Mouse (Mus musculus): ENCODE data around the gene Grhl3. TPM values are rescaled to one million over a fixed set of nuclear protein-coding genes. Genes with fewer than 3 reads are reported as not detected.

Grhl3 gene
- polyA plus RNA-seq, 1 experiment from 2014 or later, result 5.1 TPM

GRCm38 (mm10) chr4:135563794-135564193, 9.6 kb downstream of the Grhl3 start:
- no peak for ATAC-seq (ENCODE audit: insufficient number of reproducible peaks, insufficient read depth, low FRiP score, low read depth)
- Histone ChIP-seq H3K4me2 (ENCODE audit: low read length) (no peak overlapping the region), H3K4me3 (ENCODE audit: control insufficient read depth in 1 of 2, insufficient read depth in 1 of 2, low read depth in 1 of 2, low read length in 2 of 2) (no peak overlapping the region), H3K9me3 (ENCODE audit: control insufficient read depth, low read length) (no peaks in the 10 kb centered on the region), H3K27ac (replicated peaks in 1 of 2; ENCODE audit: control insufficient read depth in 1 of 2, insufficient read depth in 1 of 2, low read depth in 2 of 2, low read length in 2 of 2) (peak overlapping the region in 1 of 2 experiments; percentile 86; a peak in 1 of 4 replicates), H3K4me1 (ENCODE audit: control insufficient read depth in 2 of 2, insufficient read depth in 2 of 2, low read length in 2 of 2) (peaks cover 54 to 60% of the 10 kb centered on the region in 2 experiments), H3K9ac (ENCODE audit: low read length) (peak overlapping the region; percentile 13; the same call in 1 of the 2 replicates), H3K36me3 (ENCODE audit: control insufficient read depth, insufficient read depth, low read length) (0 out of 2 replicates have a peak, but pooled peaks cover 7% of the 10 kb centered on the region), H3K27me3 (ENCODE audit: control insufficient read depth, insufficient read depth, low read length) (no peaks in the 10 kb centered on the region)
- WGBS, result 43% methylated on average over 2 of the region's 2 CpGs

DNA sequence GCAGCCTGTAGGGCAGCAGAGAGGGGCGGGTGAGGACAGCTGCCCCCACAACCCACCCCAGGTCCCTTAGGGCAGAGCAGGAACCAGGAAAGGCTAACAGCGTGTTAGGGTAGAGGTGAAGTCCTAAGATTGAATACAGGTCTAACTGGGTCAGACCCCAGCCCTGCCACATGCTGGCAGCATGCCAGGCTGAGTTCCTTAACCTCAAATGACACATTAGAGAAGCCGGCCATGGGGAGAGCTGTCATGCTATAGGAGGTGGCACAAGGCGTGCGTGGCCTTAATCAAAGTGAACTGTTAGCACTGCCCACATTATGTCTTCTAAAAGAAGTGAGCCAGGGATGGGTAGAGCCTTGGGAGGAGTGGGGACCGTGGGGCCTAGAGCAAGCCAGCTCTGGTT, 24.1 kb downstream of the Grhl3 start:
- H3K27me3 ChIP-seq (ENCODE audit: control insufficient read depth, insufficient read depth, low read length), result no peaks in the 10 kb centered on the region
- WGBS, result 56% methylated on average over 6 of the region's 6 CpGs
- no peak overlapping the region for H3K4me2 ChIP-seq (ENCODE audit: low read length)
- ATAC-seq (ENCODE audit: insufficient number of reproducible peaks, insufficient read depth, low FRiP score, low read depth), result no peak
- no peak overlapping the region for H3K4me3 ChIP-seq (ENCODE audit: control insufficient read depth in 1 of 2, insufficient read depth in 1 of 2, low read depth in 1 of 2, low read length in 2 of 2)
- H3K27ac ChIP-seq (replicated peaks in 1 of 2; ENCODE audit: control insufficient read depth in 1 of 2, insufficient read depth in 1 of 2, low read depth in 2 of 2, low read length in 2 of 2), result no peak overlapping the region
- H3K9ac ChIP-seq (ENCODE audit: low read length), result peak overlapping the region; percentile 2; the same call in 1 of the 2 replicates
- no peaks in the 10 kb centered on the region for H3K36me3 ChIP-seq (ENCODE audit: control insufficient read depth, insufficient read depth, low read length)
- peaks cover 60 to 68% of the 10 kb centered on the region in 2 experiments for H3K4me1 ChIP-seq (ENCODE audit: control insufficient read depth in 2 of 2, insufficient read depth in 2 of 2, low read length in 2 of 2)
- H3K9me3 ChIP-seq (ENCODE audit: control insufficient read depth, low read length), result no peaks in the 10 kb centered on the region

GRCm38 (mm10) chr4:135548521-135549077, 24.8 kb downstream of the Grhl3 start:
- WGBS, result 40% methylated on average over 9 of the region's 9 CpGs
- Histone ChIP-seq H3K4me3 (ENCODE audit: control insufficient read depth in 1 of 2, insufficient read depth in 1 of 2, low read depth in 1 of 2, low read length in 2 of 2) (no peak overlapping the region), H3K9me3 (ENCODE audit: control insufficient read depth, low read length) (no peaks in the 10 kb centered on the region), H3K36me3 (ENCODE audit: control insufficient read depth, insufficient read depth, low read length) (no peaks in the 10 kb centered on the region), H3K9ac (ENCODE audit: low read length) (no peak overlapping the region), H3K27me3 (ENCODE audit: control insufficient read depth, insufficient read depth, low read length) (no peaks in the 10 kb centered on the region), H3K27ac (replicated peaks in 1 of 2; ENCODE audit: control insufficient read depth in 1 of 2, insufficient read depth in 1 of 2, low read depth in 2 of 2, low read length in 2 of 2) (peak overlapping the region; percentile 33 to 34; a peak in 2 of 4 replicates), H3K4me2 (ENCODE audit: low read length) (no peak overlapping the region), H3K4me1 (ENCODE audit: control insufficient read depth in 2 of 2, insufficient read depth in 2 of 2, low read length in 2 of 2) (peaks cover 58 to 70% of the 10 kb centered on the region in 2 experiments)
- ATAC-seq (ENCODE audit: insufficient number of reproducible peaks, insufficient read depth, low FRiP score, low read depth), result no peak

- no peak for ATAC-seq (ENCODE audit: insufficient number of reproducible peaks, insufficient read depth, low FRiP score, low read depth)
- peaks cover 54 to 69% of the 10 kb centered on the region in 2 experiments for H3K4me1 ChIP-seq (ENCODE audit: control insufficient read depth in 2 of 2, insufficient read depth in 2 of 2, low read length in 2 of 2)
- H3K36me3 ChIP-seq (ENCODE audit: control insufficient read depth, insufficient read depth, low read length), result no peaks in the 10 kb centered on the region
- no peak overlapping the region for H3K4me3 ChIP-seq (ENCODE audit: control insufficient read depth in 1 of 2, insufficient read depth in 1 of 2, low read depth in 1 of 2, low read length in 2 of 2)
- H3K4me2 ChIP-seq (ENCODE audit: low read length), result no peak overlapping the region
- H3K9me3 ChIP-seq (ENCODE audit: control insufficient read depth, low read length), result no peaks in the 10 kb centered on the region
- WGBS, result 21% methylated on average over 7 of the region's 7 CpGs
- H3K27ac ChIP-seq (replicated peaks in 1 of 2; ENCODE audit: control insufficient read depth in 1 of 2, insufficient read depth in 1 of 2, low read depth in 2 of 2, low read length in 2 of 2), result peak overlapping the region in 1 of 2 experiments; percentile 35; a peak in 2 of 4 replicates
- H3K27me3 ChIP-seq (ENCODE audit: control insufficient read depth, insufficient read depth, low read length), result no peaks in the 10 kb centered on the region
- 0 out of 2 replicates have a peak overlapping the region, but pooled peaks have one; percentile 42 for H3K9ac ChIP-seq (ENCODE audit: low read length)
Measured at GRCm38 (mm10) chr4:135548108-135548507, 25.3 kb downstream of the Grhl3 start.

DNA sequence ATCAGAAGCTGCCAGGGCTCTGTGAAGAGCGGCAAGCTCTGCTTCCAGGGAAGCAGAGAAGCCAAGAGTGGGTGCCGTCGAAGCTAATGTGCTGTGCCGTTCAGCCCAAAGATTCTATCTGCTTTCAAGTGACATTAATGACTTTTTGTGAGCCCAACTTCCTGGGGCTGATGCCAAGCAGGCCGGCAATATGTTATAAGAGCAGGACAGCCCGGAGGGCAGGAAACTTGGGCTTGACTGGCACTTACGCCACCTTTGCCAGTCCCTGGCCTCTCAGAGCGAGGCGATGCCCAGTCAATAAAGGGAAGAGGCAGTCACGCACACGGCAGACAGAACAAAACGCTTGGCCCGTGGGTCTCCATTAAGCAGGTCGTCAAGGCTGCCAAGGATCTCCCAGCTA, 25.9 kb downstream of the Grhl3 start:
- peak overlapping the region in 1 of 2 experiments; percentile 35; a peak in 3 of 4 replicates for H3K27ac ChIP-seq (replicated peaks in 1 of 2; ENCODE audit: control insufficient read depth in 1 of 2, insufficient read depth in 1 of 2, low read depth in 2 of 2, low read length in 2 of 2)
- H3K9ac ChIP-seq (ENCODE audit: low read length), result 0 out of 2 replicates have a peak overlapping the region, but pooled peaks have one; percentile 42
- H3K4me2 ChIP-seq (ENCODE audit: low read length), result no peak overlapping the region
- ATAC-seq (ENCODE audit: insufficient number of reproducible peaks, insufficient read depth, low FRiP score, low read depth), result no peak
- WGBS, result 61% methylated on average over 14 of the region's 14 CpGs
- H3K4me1 ChIP-seq (ENCODE audit: control insufficient read depth in 2 of 2, insufficient read depth in 2 of 2, low read length in 2 of 2), result peaks cover 48 to 63% of the 10 kb centered on the region in 2 experiments
- peaks cover 1% of the 10 kb centered on the region; the same call in 1 of the 2 replicates for H3K36me3 ChIP-seq (ENCODE audit: control insufficient read depth, insufficient read depth, low read length)
- no peaks in the 10 kb centered on the region for H3K27me3 ChIP-seq (ENCODE audit: control insufficient read depth, insufficient read depth, low read length)
- H3K4me3 ChIP-seq (ENCODE audit: control insufficient read depth in 1 of 2, insufficient read depth in 1 of 2, low read depth in 1 of 2, low read length in 2 of 2), result no peak overlapping the region
- no peaks in the 10 kb centered on the region for H3K9me3 ChIP-seq (ENCODE audit: control insufficient read depth, low read length)

DNA sequence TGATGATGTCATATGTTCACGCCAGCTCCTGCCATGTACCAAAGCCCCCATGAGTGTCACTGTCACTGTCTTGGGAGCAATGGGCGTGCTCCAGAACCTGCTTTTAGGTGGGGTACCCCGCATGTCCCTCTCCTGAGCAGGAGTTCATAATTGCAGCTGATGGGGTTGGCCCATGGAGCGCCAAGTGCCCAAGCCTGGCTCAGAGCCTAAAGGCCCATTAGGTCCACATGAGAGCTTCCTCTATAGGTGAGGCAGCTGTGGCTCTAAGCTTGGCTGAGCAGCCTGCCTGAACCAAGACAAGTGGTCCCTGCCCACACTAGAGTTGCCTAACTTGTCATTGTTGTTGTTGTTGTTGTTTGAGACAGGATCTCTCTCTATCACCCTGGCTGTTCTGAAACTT, 26.6 kb downstream of the Grhl3 start:
- no peak for ATAC-seq (ENCODE audit: insufficient number of reproducible peaks, insufficient read depth, low FRiP score, low read depth)
- no peaks in the 10 kb centered on the region for H3K9me3 ChIP-seq (ENCODE audit: control insufficient read depth, low read length)
- 58% methylated on average over 4 of the region's 4 CpGs for WGBS
- peak overlapping the region; percentile 16 to 35; a peak in 2 of 4 replicates for H3K27ac ChIP-seq (replicated peaks in 1 of 2; ENCODE audit: control insufficient read depth in 1 of 2, insufficient read depth in 1 of 2, low read depth in 2 of 2, low read length in 2 of 2)
- H3K4me3 ChIP-seq (ENCODE audit: control insufficient read depth in 1 of 2, insufficient read depth in 1 of 2, low read depth in 1 of 2, low read length in 2 of 2), result no peak overlapping the region
- peaks cover 48 to 63% of the 10 kb centered on the region in 2 experiments for H3K4me1 ChIP-seq (ENCODE audit: control insufficient read depth in 2 of 2, insufficient read depth in 2 of 2, low read length in 2 of 2)
- H3K4me2 ChIP-seq (ENCODE audit: low read length), result no peak overlapping the region
- no peak overlapping the region for H3K9ac ChIP-seq (ENCODE audit: low read length)
- H3K36me3 ChIP-seq (ENCODE audit: control insufficient read depth, insufficient read depth, low read length), result peaks cover 7% of the 10 kb centered on the region; the same call in 1 of the 2 replicates
- no peaks in the 10 kb centered on the region for H3K27me3 ChIP-seq (ENCODE audit: control insufficient read depth, insufficient read depth, low read length)

DNA sequence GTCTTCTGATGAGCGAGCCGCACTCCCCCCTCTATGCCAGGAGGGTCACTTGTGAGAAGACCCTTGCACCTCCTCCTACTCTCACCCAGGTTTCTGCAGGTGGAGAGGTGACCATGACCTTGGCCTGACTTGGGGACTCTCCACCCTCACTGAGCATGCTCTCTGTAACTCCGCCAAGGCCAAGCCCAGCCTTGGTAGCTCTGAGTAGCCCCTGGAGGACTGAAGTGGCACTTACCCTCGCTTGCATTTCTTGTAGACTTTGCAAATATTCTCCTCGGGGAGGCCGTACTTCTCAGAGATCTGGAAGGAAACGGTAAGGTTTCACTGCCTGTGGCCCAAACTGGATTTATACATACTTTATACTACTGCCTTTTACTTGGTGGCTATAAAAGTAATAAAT, 27.4 kb downstream of the Grhl3 start:
- Histone ChIP-seq H3K9me3 (ENCODE audit: control insufficient read depth, low read length) (no peaks in the 10 kb centered on the region), H3K27ac (replicated peaks in 1 of 2; ENCODE audit: control insufficient read depth in 1 of 2, insufficient read depth in 1 of 2, low read depth in 2 of 2, low read length in 2 of 2) (peak overlapping the region in 1 of 2 experiments; percentile 35; a peak in 1 of 4 replicates), H3K4me1 (ENCODE audit: control insufficient read depth in 2 of 2, insufficient read depth in 2 of 2, low read length in 2 of 2) (peaks cover 48 to 63% of the 10 kb centered on the region in 2 experiments), H3K27me3 (ENCODE audit: control insufficient read depth, insufficient read depth, low read length) (no peaks in the 10 kb centered on the region), H3K4me3 (ENCODE audit: control insufficient read depth in 1 of 2, insufficient read depth in 1 of 2, low read depth in 1 of 2, low read length in 2 of 2) (no peak overlapping the region), H3K4me2 (ENCODE audit: low read length) (no peak overlapping the region), H3K36me3 (ENCODE audit: control insufficient read depth, insufficient read depth, low read length) (peaks cover 7% of the 10 kb centered on the region; the same call in 1 of the 2 replicates), H3K9ac (ENCODE audit: low read length) (no peak overlapping the region)
- WGBS, result 84% methylated on average over 7 of the region's 7 CpGs
- ATAC-seq (ENCODE audit: insufficient number of reproducible peaks, insufficient read depth, low FRiP score, low read depth), result no peak
